Mouse (Mus musculus): Measurements from ENCODE around the gene BC005624. TPM values are rescaled to one million over a fixed set of nuclear protein-coding genes. Genes with fewer than 3 reads are reported as not detected.
A peak's percentile ranks its signal among the peaks of the same experiment; 100 is the strongest.

Gene BC005624
- total RNA-seq (2021): 10 to 100 TPM; 19.6 to 22.5 TPM

GRCm38 (mm10) chr2:30981790-30982513 lies at the start of gene BC005624, which contains the start of gene Usp20:
BC005624 (minus strand) TSS chr2:30982201.
Usp20 (plus strand) TSS chr2:30982279.
- intact Hi-C loops (cut with DNase I): loop anchor here (1.0 to 2.0 kb wide), 2 partner anchors 14 to 27 kb away; no protein-coding TSS in a partner anchor

GRCm38 (mm10) chr2:31026642-31027041 lies 44.6 kb upstream of the BC005624 start:
- intact Hi-C loops (cut with DNase I): no loop called here
- DNase-seq: no peak

More at GRCm38 (mm10) chr2:30981790-30982513, at the start of gene BC005624, which contains the start of gene Usp20:
- DNase-seq: peak; percentile 97

GRCm38 (mm10) chr2:31025458-31025857 lies 43.5 kb upstream of the BC005624 start:
- DNase-seq: peak in 1 of 2 experiments; percentile 12
- intact Hi-C loops (cut with DNase I): loop anchor here (2.0 kb wide), 3 partner anchors 117 to 265 kb away; partner anchors contain the start of gene Fnbp1

GRCm38 (mm10) chr2:31024618-31025370 lies 42.8 kb upstream of the BC005624 start:
- peak; percentile 69 to 70 for DNase-seq

GRCm38 (mm10) chr2:31023940-31024339 lies 41.9 kb upstream of the BC005624 start:
- no peak for DNase-seq
- intact Hi-C loops (cut with DNase I): loop anchor here (2.0 to 5.0 kb wide), 4 partner anchors 119 to 267 kb away; partner anchors contain the start of gene Fnbp1

More at GRCm38 (mm10) chr2:31024618-31025370, 42.8 kb upstream of the BC005624 start:
- intact Hi-C loops (cut with DNase I): loop anchor here (2.0 to 5.0 kb wide), 4 partner anchors 118 to 266 kb away; partner anchors contain the start of gene Fnbp1

- DNase-seq: no peak
- intact Hi-C loops (cut with DNase I): loop anchor here (5.0 kb wide), 1 partner anchor 152 kb away; no protein-coding TSS in a partner anchor
Measured at GRCm38 (mm10) chr2:31020202-31020601, 38.2 kb upstream of the BC005624 start.

GRCm38 (mm10) chr2:31019011-31019410 lies 37.0 kb upstream of the BC005624 start:
- intact Hi-C loops (cut with DNase I): no loop called here

GRCm38 (mm10) chr2:31018519-31018918 lies 36.5 kb upstream of the BC005624 start:
- no peak for DNase-seq
- intact Hi-C loops (cut with DNase I): no loop called here

More at GRCm38 (mm10) chr2:31019011-31019410, 37.0 kb upstream of the BC005624 start:
- DNase-seq: no peak

GRCm38 (mm10) chr2:31017625-31018317 lies 35.8 kb upstream of the BC005624 start:
- intact Hi-C loops (cut with DNase I): no loop called here
- DNase-seq: no peak

GRCm38 (mm10) chr2:31013371-31014120 lies 31.5 kb upstream of the BC005624 start:
- DNase-seq: no peak
- intact Hi-C loops (cut with DNase I): no loop called here

- no peak for DNase-seq
- intact Hi-C loops (cut with DNase I): no loop called here
Measured at GRCm38 (mm10) chr2:31007208-31007607, 25.2 kb upstream of the BC005624 start.

GRCm38 (mm10) chr2:31006434-31006833 lies 24.4 kb upstream of the BC005624 start:
- DNase-seq: peak; percentile 38 to 53
- intact Hi-C loops (cut with DNase I): no loop called here

- no peak for DNase-seq
- intact Hi-C loops (cut with DNase I): no loop called here
Measured at GRCm38 (mm10) chr2:31005453-31005852, 23.5 kb upstream of the BC005624 start.

GRCm38 (mm10) chr2:31002857-31003256 lies 20.9 kb upstream of the BC005624 start:
- no peak for DNase-seq
- intact Hi-C loops (cut with DNase I): no loop called here

GRCm38 (mm10) chr2:30998443-30999260 lies 16.7 kb upstream of the BC005624 start:
- no peak for DNase-seq
- intact Hi-C loops (cut with DNase I): no loop called here

GRCm38 (mm10) chr2:30995432-30995996 lies 13.5 kb upstream of the BC005624 start:
- peak; percentile 41 to 53 for DNase-seq

GRCm38 (mm10) chr2:30994853-30995252 lies 12.9 kb upstream of the BC005624 start:
- intact Hi-C loops (cut with DNase I): no loop called here

More at GRCm38 (mm10) chr2:30995432-30995996, 13.5 kb upstream of the BC005624 start:
- intact Hi-C loops (cut with DNase I): no loop called here

GRCm38 (mm10) chr2:30990221-30990620 lies 8.2 kb upstream of the BC005624 start:
- DNase-seq: no peak
- intact Hi-C loops (cut with DNase I): no loop called here

More at GRCm38 (mm10) chr2:30994853-30995252, 12.9 kb upstream of the BC005624 start:
- DNase-seq: no peak
